Mouse (Mus musculus) heart, adult 2 months (tissue): ENCODE results near the gene Bank1.

Experiments used
- CTCF ChIP-seq: fragments of 200-600 bp; IDR thresholded peaks from 2 replicates; pipeline ENCODE4 v1.8.1; 2022; ENCODE audit warnings: antibody characterized with exemption, mild to moderate bottlenecking, moderate library complexity
- POLR2A ChIP-seq: fragments of 200-500 bp; IDR thresholded peaks from 2 replicates; pipeline ENCODE4 v1.6.1; 2011; ENCODE audit warnings: mild to moderate bottlenecking, low read depth, low read length, control low read depth; ENCODE audit not compliant: insufficient read depth

GRCm38 (mm10) chr3:136339896-136340295 lies 14.0 kb upstream of the Bank1 start:
- TF ChIP-seq POLR2A (no peak), CTCF (no peak)
